Mouse (Mus musculus) liver (tissue): ENCODE results near the gene Entpd2.
A peak's percentile ranks its signal among the peaks of the same experiment; 100 is the strongest.
"Not testable (repeated sequence)": the region's sequence is repeated elsewhere in the genome, so short reads cannot be mapped to it uniquely, and the experiment has no call there.

Experiments
- DNase-seq: peaks from one replicate; pipeline ENCODE4 v3.0.0-alpha.2; 2020; ENCODE audit warnings: mixed read lengths

The Entpd2 gene

DNA sequence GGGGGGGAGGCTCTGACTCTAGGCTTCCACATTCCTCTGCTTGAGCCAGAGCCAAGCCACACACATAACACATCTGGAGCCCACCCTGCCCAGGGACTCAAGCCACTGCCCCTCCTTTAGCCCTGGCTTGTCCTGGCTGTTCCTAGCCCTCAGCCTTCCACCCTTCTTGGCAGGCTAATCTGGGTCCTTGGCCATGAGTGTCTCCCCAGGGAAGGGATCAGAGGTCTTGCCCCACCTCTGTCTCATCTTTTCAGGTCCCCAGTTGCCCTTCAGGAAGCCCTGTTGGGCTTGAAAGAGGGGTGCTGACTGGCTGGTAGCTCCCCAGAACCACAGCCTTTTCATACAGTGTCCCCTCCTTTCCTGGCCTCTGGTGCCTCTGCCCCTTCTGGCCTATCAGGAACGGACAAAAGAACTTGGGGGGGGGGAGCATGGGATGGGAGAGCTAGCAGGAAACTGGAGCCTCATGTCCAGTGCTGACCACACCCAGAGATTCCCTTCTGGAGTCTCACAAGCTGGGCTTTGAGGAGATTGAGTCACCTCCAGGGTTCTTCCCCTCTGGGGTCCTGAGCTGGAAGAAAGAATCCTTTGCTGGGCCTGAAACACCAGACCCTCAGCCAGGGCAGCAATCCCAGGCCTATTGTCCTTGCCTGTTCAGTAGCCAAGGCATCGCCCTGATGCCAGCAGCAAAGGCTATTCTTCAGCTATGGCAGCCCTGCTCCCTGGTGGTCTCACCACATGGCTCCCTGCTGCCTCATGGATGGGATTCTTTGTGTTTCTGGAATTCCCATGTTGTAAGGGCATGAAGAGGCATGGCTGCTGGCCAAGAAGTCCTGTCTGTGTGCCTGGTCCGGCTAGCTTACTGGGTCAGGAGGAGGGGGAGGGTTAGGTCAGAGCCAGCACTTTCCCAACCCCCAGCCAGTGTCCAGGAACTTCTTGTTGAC is 1.1 kb upstream of the Entpd2 start:
- no peak for DNase-seq

GRCm38 (mm10) chr2:25396597-25396983 is 916 bp downstream of the Entpd2 start:
- no peak for DNase-seq

GRCm38 (mm10) chr2:25397010-25397409 is 1.3 kb downstream of the Entpd2 start:
- no peak for DNase-seq

GRCm38 (mm10) chr2:25398065-25398464 is 2.4 kb downstream of the Entpd2 start:
- no peak for DNase-seq

DNA sequence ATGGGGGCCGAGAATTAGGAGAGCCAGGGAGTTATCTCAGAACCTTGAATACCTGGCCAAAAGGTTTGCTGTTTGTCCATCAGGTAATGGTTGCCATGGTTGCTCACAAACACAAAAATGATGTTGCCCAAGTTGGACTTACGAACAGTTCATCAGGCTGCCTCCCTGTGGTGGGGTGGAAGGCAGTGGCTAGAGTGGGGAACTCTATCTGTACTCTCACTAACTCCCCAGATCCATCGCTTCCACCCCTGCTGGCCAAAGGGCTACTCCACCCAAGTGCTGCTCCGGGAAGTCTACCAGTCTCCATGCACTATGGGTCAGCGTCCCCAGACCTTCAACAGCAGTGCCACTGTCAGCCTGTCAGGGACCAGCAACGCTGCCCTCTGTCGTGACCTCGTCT is 3.4 kb downstream of the Entpd2 start, which contains the start of gene Npdc1:
Npdc1 (plus strand) TSS at position 301 of the 400 bp plus-strand sequence.
- no peak for DNase-seq

GRCm38 (mm10) chr2:25400291-25400690 is 4.6 kb downstream of the Entpd2 start:
- no peak for DNase-seq

DNA sequence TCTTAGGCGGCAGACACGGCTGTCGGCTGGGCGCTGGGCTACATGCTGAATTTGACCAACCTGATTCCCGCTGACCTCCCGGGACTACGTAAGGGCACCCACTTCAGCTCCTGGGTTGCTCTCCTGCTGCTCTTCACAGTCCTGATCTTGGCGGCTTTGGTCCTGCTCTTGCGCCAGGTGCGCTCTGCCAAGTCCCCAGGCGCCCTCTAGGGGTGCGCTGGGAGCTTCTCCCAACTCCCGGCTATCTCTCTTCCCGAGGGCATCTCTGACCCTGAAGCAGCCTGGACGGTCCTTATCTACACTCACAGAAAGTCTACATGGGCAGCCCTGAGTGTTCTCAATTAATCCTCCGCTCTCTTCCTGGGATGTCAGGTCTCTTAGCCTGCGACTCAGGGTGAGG is 5.1 kb downstream of the Entpd2 start:
- DNase-seq = peak; percentile 59

DNA sequence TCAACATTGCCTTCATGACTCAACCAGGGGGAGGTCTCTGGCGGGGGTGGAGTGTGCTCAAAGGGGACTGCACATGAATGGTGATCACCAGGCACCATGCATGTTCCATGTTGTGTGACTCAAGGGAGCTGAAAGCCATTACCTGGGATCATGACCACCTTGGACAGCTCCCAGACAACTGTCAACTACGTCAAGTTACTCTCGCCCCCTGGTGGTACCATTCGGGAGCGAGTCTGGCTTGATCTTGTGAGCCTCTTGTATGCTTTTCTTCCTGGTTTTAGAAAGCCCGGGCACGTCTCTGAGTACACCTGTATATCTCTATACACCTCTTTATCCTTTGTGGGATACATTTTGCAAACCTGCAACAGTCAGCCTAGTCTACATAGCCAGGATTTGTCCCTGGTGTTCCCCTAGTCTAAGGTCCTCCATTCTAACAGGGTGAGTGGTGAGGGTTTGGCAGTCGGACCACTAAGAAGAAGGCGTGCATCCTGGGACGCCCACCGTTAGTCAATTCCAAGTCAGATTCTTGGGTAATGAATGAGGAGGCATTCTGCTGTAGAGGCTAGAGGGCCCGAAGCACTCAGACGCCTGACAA is 6.8 kb downstream of the Entpd2 start:
- DNase-seq = peak; percentile 83

- peak; percentile 25 for DNase-seq
Measured at GRCm38 (mm10) chr2:25402972-25403601, 7.4 kb downstream of the Entpd2 start.

DNA sequence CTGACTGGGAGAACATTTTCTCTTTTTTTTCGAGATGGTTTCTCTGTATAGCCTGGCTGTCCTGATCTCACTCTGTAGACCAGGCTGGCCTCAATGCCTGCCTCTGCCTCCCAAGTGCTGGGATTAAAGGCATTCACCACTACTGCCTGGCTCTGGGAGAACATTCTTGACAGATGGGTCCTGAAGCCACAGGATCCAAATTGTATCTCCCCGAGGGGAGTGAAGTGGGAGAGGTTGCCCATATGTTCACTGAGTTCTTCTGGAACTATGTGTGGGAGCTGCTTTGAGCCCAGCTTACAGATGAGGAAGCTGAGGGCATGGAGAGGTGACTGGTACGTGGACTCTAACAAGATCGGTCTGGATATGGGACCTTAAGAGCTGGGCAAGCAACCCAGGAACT is 8.3 kb downstream of the Entpd2 start:
- no peak for DNase-seq

- no peak for DNase-seq
Measured at GRCm38 (mm10) chr2:25408908-25409307, 13.2 kb downstream of the Entpd2 start.

- not testable (repeated sequence) for DNase-seq
Measured at GRCm38 (mm10) chr2:25413436-25413835, 17.8 kb downstream of the Entpd2 start.

DNA sequence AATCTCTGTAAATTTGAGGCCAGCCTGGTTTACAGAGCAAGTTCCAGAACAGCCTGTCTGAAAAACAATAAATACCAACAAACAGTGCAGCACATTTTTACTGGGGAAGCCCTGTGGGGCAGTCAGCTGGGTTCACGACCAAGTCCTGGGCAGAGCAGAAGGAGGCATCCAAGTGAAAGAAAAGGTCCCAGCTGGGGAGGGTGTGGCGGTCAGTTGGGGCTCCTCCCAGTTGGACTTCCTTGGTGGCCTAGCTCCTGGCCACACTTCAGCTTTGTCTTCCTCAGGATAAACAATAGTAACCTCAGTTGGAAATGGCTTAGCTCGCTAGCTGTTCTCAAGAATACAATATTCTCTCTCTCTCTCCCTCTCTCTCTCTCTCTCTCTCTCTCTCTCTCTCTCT is 21.8 kb downstream of the Entpd2 start:
- no peak for DNase-seq

GRCm38 (mm10) chr2:25421896-25422295 is 26.2 kb downstream of the Entpd2 start:
- peak; percentile 59 for DNase-seq

- no peak for DNase-seq
Measured at GRCm38 (mm10) chr2:25422587-25423410, 27.1 kb downstream of the Entpd2 start, which contains the start of gene Fut7. Gene Fut7 (plus strand): TSS chr2:25423267.

DNA sequence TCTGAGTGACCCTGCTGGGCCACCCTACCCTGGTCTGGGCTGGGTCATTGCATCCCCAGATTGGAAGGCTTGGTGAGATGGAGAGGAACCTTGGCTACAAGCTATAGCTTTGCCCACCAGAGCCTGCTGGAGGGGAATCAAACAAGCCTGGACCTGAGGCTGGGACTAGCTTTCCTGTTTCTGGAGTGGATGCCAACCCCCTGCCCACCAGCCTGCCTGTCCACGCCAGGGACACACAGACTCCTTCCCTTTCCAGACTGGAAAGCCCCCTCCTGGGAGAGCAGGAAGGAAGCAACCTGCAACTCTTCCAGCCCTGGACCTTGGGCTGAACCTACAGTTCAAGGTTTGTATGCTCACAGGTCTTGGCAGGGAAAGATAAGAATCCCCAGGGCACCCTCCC is 28.0 kb downstream of the Entpd2 start:
- no peak for DNase-seq

- no peak for DNase-seq
Measured at GRCm38 (mm10) chr2:25425481-25425880, 29.8 kb downstream of the Entpd2 start.

DNA sequence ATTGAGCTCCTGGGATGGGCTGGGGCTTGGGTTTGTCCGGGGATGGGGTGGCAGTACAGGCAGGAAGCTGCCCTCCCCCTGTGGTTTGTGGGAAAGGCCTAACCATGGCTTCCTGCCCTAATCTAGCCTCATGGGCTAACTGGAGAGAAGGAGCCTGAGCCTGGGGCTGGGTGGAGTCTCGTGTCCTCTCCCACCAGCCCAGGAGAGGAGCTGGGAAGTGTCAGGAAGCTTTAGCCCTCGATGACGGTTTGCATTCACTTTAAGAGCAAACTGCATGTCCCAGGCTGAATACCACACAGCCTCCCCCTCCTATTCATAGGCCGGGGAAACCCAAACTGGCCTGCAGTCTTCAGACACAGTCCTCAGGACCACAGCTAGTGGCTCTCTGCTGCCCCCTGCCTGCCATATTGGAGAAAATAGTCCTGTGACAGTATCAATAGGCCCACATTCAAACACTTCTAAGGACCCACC is 31.1 kb downstream of the Entpd2 start:
- peak; percentile 81 for DNase-seq

DNA sequence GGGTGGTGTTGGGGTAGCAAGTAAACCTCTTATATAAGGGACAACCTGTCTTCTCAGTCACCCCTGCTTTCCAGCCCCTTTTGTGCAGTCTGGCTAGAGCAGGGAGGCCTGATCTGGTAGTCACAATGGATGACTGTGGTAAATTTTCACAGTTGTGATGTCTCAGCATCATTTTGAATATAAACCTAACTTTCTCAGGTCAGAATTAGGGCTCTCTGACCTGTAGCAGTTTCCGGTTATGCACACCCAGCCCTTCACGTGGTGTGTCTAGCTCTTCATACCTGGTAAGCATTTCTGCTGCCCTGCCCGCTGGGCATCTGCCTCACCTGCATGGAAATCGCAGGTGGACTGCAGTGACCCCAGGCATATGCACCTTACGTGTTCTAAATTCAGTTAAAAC is 31.6 kb downstream of the Entpd2 start:
- no peak for DNase-seq

GRCm38 (mm10) chr2:25428442-25429236 is 33.0 kb downstream of the Entpd2 start, which contains the start of gene Abca2:
Gene Abca2 (plus strand): TSS chr2:25428703.
- DNase-seq = peak; percentile 93

DNA sequence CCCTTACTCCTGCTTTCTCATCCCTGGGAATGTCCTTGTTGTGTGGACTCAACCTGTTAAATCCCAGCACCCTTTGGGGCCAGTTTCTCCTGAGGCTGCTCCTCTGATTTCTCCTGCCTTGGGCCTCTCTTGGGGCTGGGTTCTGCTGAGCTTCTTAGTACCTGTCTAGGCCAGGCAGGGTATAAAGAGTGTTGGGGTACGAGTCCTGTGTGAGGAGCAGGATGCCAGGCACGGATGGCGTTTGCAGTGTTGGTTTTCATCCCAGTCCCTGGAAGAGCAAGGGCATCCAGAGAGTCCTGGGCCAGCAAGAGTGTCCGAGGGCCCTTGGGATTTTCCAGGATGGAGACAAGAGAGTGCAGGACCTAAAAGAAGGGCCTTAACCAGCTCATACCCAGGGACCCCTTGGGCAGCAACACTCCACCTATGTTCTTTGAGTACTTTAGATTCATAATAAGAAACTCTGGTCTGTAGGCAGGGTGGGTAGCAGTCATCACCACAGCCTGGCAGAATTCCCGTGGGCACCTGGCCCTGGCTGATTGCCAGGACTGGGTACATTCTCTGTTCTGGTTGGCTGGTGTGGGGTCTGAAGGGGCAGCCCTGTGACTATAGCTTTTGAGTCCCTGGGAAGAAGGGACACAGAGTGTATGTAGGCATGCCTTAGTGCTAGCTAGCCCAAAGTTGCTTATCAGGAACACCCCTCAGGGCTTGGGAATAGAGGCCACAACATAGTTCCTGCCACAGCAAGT is 33.9 kb downstream of the Entpd2 start:
- no peak for DNase-seq
